Mouse (Mus musculus): ENCODE data around the gene Rpp38. TPM values are rescaled to one million over a fixed set of nuclear protein-coding genes. Genes with fewer than 3 reads are reported as not detected.
A peak's percentile ranks its signal among the peaks of the same experiment; 100 is the strongest.

Gene Rpp38
- total and polyA plus RNA-seq, 3 experiments: 9.9 to 16.6 TPM; not detected in 1

GRCm38 (mm10) chr2:3331071-3331703, 1.3 kb downstream of the Rpp38 start:
- peak; percentile 33 for DNase-seq (ENCODE audit: low read depth, low spot score)

GRCm38 (mm10) chr2:3327351-3327750, 5.1 kb downstream of the Rpp38 start:
- H3K4me3 ChIP-seq (ENCODE audit: control insufficient read depth in 1 of 2, insufficient read depth in 1 of 2, low read depth in 2 of 2, low read length in 2 of 2): no peak overlapping the region
- H3K4me1 ChIP-seq (ENCODE audit: control insufficient read depth in 1 of 2, insufficient read depth in 2 of 2, low read length in 2 of 2): peaks cover 3 to 8% of the 10 kb centered on the region in 2 experiments; a peak in 3 of 4 replicates
- H3K9ac ChIP-seq (ENCODE audit: control insufficient read depth, low read depth, low read length, poor library complexity, severe bottlenecking): no peak overlapping the region
- DNase-seq (ENCODE audit: low read depth, low spot score): peak; percentile 73
- TF ChIP-seq SMC3 (IDR thresholded peaks at IDR 0.05; ENCODE audit: low read depth, low read length): peak; percentile 70
- TF ChIP-seq GATA1 (IDR thresholded peaks at IDR 0.05; ENCODE audit: low read depth, low read length): no peak
- TF ChIP-seq UBTF (IDR thresholded peaks at IDR 0.05; ENCODE audit: borderline replicate concordance, insufficient read depth, low read depth, low read length): no peak
- TF ChIP-seq CTCF (IDR thresholded peaks at IDR 0.05 in 2 of 3, conservative IDR thresholded peaks at IDR 0.05 in 1 of 3; ENCODE audit: control insufficient read depth in 1 of 3, insufficient read depth in 1 of 3, low read depth in 2 of 3, low read length in 3 of 3, poor library complexity in 1 of 3, severe bottlenecking in 1 of 3): peak; percentile 65 to 80 (median 68)
- TF ChIP-seq RAD21 (IDR thresholded peaks at IDR 0.05; ENCODE audit: low read depth, low read length): peak; percentile 38
- no peak for TF ChIP-seq USF1 (IDR thresholded peaks at IDR 0.05; ENCODE audit: low read depth, low read length)
- H3K79me2 ChIP-seq (ENCODE audit: control insufficient read depth, insufficient read depth, low read length, poor library complexity): peaks cover 21% of the 10 kb centered on the region
- H3K27me3 ChIP-seq (ENCODE audit: control insufficient read depth in 1 of 2, insufficient read depth in 2 of 2, low read length in 2 of 2): no peaks in the 10 kb centered on the region
- H3K9me3 ChIP-seq (replicated peaks; ENCODE audit: insufficient read depth, low read length): no peaks in the 10 kb centered on the region
- peaks cover 6 to 12% of the 10 kb centered on the region in 2 experiments for H3K36me3 ChIP-seq (ENCODE audit: control insufficient read depth in 1 of 2, insufficient read depth in 2 of 2, low read length in 2 of 2)
- H3K27ac ChIP-seq (ENCODE audit: control insufficient read depth, low read depth, low read length): no peak overlapping the region

More at GRCm38 (mm10) chr2:3331071-3331703, 1.3 kb downstream of the Rpp38 start:
- H3K79me2 ChIP-seq (ENCODE audit: control insufficient read depth, insufficient read depth, low read length, poor library complexity): peaks cover 21% of the 10 kb centered on the region
- H3K27ac ChIP-seq (ENCODE audit: control insufficient read depth, low read depth, low read length): peak overlapping the region; percentile 82
- peak overlapping the region; percentile 82 to 89 for H3K4me3 ChIP-seq (ENCODE audit: control insufficient read depth in 1 of 2, insufficient read depth in 1 of 2, low read depth in 2 of 2, low read length in 2 of 2)
- no peaks in the 10 kb centered on the region for H3K27me3 ChIP-seq (ENCODE audit: control insufficient read depth in 1 of 2, insufficient read depth in 2 of 2, low read length in 2 of 2)
- H3K9me3 ChIP-seq (replicated peaks; ENCODE audit: insufficient read depth, low read length): no peaks in the 10 kb centered on the region
- peaks cover 0 to 17% of the 10 kb centered on the region in 2 experiments for H3K36me3 ChIP-seq (ENCODE audit: control insufficient read depth in 1 of 2, insufficient read depth in 2 of 2, low read length in 2 of 2)
- no peak for TF ChIP-seq MEF2A (IDR thresholded peaks at IDR 0.05; ENCODE audit: extremely low read depth, insufficient replicate concordance, low read depth, low read length, poor library complexity, severe bottlenecking)
- no peak for TF ChIP-seq RAD21 (IDR thresholded peaks at IDR 0.05; ENCODE audit: low read depth, low read length)
- TF ChIP-seq USF1 (IDR thresholded peaks at IDR 0.05; ENCODE audit: low read depth, low read length): no peak
- no peak for TF ChIP-seq NELFE (IDR thresholded peaks at IDR 0.05; ENCODE audit: low read depth, low read length)
- TF ChIP-seq EP300 (IDR thresholded peaks at IDR 0.05; ENCODE audit: low read depth in 1 of 2, low read length in 2 of 2): no peak
- no peak for TF ChIP-seq BHLHE40 (IDR thresholded peaks at IDR 0.05; ENCODE audit: borderline replicate concordance, low read depth, low read length)
- no peak for TF ChIP-seq ZMIZ1 (IDR thresholded peaks at IDR 0.05; ENCODE audit: low read depth, low read length)
- no peak for TF ChIP-seq POLR2AphosphoS2 (IDR thresholded peaks at IDR 0.05; ENCODE audit: low read length)
- no peak for TF ChIP-seq NRF1 (IDR thresholded peaks at IDR 0.05; ENCODE audit: insufficient read depth, low read depth, low read length, poor library complexity, severe bottlenecking)
- no peak for TF ChIP-seq ZC3H11A (IDR thresholded peaks at IDR 0.05; ENCODE audit: low read depth, low read length)
- TF ChIP-seq MAZ (IDR thresholded peaks at IDR 0.05; ENCODE audit: low read depth, low read length): no peak
- TF ChIP-seq UBTF (IDR thresholded peaks at IDR 0.05; ENCODE audit: borderline replicate concordance, insufficient read depth, low read depth, low read length): no peak
- no peak for TF ChIP-seq POLR2AphosphoS5 (IDR thresholded peaks at IDR 0.05; ENCODE audit: borderline replicate concordance, low read depth, low read length)
- TF ChIP-seq GABPA (IDR thresholded peaks at IDR 0.05; ENCODE audit: low read depth, low read length): no peak
- TF ChIP-seq SMC3 (IDR thresholded peaks at IDR 0.05; ENCODE audit: low read depth, low read length): no peak
- TF ChIP-seq ELF1 (IDR thresholded peaks at IDR 0.05; ENCODE audit: low read depth, low read length): no peak
- TF ChIP-seq ETS1 (IDR thresholded peaks at IDR 0.05; ENCODE audit: low read depth, low read length): no peak
- no peak for TF ChIP-seq MAX (IDR thresholded peaks at IDR 0.05; ENCODE audit: low read length)
- peaks cover 3 to 8% of the 10 kb centered on the region in 2 experiments; a peak in 3 of 4 replicates for H3K4me1 ChIP-seq (ENCODE audit: control insufficient read depth in 1 of 2, insufficient read depth in 2 of 2, low read length in 2 of 2)
- peak overlapping the region; percentile 96 for H3K9ac ChIP-seq (ENCODE audit: control insufficient read depth, low read depth, low read length, poor library complexity, severe bottlenecking)
